Mouse (Mus musculus): ENCODE measurements at regions not wholly inside any gene's neighbourhood (a gene's known extent, or its start where the extent isn't known, plus 50 kb on each side); places are given as distances from the start of the nearest gene placed in this dataset.
"Not testable (repeated sequence)": the region's sequence is repeated elsewhere in the genome, so short reads cannot be mapped to it uniquely, and the experiment has no call there.

- DNase-seq: no peak
Measured at GRCm38 (mm10) chr2:17946047-17946446, 50.7 kb downstream of the H2al2a start.

DNA sequence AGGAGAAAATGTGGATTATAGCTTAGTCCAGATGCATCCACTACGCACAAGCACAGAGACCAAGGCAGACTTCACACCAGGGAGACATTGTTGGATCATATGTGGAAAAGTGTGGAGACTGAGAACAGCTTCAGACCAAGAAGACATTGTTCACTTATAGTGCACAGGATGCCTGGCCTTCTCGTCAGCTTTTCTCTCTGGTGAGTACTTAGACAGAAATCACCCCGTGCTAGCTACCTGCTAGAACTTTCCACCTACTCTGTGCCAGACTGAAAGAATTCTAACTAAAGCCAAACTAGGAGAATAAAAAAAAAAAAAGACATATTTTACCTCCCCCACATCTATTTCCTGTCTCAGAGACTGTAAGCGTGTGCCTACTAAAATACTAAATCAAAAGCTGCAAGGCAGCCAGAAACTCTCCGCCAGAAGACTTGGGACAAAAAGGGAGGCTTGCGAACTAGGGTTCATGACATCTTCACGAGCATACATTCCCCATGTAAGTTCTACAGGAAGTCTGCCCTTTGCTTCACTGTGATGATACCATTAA lies 51.3 kb downstream of the H2al2a start:
- DNase-seq: no peak

DNA sequence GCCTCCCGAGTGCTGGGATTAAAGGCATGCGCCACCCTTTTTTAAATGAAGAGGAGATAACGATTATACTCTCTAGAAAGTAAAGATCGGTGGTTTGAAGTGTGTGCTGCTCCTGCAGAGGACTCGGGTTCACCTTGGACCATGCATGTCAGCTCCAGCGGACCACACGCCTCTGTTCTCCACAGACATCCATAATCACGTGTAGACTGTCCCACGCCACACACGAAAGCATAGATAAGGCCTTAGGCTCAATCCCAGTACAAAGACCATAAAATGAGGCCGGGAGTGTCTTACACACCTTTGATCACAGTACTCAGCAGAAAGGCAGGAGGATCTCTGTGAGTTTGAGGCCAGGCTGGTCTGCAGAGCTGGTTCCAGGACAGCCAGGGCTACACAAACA lies 53.3 kb downstream of the H2al2a start:
- DNase-seq: no peak

- peak; percentile 8 for DNase-seq
Measured at GRCm38 (mm10) chr2:17942528-17943387, 54.0 kb downstream of the H2al2a start.

DNA sequence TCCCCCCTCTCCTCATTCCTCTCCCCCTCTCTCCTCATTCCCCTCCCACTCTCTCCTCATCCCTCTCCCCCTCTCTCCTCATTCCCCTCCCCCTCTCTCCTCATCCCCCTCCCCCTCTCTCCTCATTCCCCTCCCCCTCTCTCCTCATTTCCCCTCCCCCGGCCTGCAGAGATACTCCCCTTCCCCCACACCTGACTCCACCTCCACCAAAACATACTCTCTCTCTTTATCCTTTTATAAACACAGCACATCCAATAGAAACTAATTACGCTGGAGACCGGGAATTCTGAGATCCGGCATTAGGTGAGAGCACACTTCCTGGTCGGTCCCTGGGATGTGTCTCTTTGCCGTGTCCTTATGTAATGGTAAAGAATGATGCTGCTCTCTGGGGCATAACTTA lies 54.8 kb downstream of the H2al2a start:
- DNase-seq: no peak

DNA sequence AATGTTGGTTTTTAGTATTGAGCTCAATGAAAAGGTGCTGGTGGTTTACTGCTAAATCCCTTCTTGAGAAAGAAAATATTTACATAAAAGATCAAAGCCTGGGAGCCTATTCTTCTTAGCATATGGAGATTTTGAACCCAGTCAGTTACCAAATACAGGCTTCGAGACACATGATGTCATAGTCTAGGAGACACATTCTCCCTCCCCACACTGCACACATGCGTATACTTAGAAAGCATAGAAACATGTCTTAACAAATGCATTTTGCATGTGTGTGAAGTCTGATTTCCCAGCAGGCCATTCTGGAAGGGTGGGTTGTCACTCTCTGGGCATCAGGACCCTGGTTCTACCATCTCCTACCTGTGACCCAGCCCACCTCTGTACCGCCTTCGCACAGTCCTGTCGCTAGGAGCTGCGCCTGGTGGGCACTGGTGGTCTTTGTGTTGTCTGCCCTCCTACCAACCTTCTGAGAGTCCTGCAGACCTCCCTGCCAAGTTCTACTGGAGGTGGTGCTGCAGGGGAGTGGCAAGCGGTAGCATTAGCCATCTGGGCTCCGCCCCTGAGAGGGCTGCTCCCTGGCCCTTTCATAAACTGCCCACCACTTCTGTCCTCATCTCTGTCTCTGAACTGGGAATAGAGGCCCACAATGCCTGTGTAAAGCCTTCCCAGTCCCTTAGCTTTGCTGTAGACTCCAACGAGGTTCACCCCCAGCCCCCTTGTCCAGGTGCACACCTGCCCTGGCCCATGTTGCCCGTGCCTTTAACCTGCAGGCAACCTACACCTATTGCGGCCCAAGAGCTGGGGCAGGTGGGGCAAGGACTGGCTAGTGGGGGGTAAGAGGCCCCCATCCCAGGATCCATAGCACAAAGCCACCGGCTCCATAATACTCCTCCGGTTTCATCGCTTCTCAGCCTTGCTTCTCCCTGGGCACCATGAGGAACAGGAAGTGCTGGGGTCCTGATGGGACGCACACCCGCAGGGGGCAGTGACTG lies 56.6 kb downstream of the H2al2a start:
- not testable (repeated sequence) for DNase-seq

DNA sequence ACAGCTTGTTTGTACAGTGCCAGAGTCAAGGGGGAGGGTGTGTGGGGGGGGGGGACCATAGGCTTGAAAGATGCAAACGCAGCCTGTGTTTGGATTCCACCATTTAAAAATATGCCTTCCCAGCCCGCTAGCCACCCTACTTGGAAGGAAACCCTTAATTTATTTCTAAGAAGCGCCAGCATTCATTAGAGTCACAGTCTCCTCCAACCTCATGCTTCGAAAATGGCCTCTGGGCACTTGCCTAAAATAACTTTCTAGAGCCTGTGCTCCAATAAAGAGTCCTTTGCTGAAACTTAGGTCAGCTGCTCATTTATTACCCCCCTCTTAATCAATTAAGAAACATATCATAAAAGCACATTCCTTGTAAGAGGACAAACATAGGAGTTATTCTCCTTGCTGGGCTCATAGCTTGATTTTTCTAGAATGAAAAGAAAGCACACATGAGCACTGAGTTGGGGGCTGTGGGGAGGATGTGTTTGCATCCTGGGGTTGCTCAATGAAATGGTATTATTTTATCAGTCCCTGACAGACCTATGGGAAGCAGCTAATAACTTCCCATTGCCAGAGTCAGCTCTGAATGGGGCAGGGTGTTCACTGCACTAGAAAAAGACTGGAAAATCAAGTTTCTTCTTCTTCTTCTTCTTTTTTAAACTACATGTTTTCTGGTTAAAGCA lies 57.4 kb downstream of the H2al2a start:
- DNase-seq: no peak

DNA sequence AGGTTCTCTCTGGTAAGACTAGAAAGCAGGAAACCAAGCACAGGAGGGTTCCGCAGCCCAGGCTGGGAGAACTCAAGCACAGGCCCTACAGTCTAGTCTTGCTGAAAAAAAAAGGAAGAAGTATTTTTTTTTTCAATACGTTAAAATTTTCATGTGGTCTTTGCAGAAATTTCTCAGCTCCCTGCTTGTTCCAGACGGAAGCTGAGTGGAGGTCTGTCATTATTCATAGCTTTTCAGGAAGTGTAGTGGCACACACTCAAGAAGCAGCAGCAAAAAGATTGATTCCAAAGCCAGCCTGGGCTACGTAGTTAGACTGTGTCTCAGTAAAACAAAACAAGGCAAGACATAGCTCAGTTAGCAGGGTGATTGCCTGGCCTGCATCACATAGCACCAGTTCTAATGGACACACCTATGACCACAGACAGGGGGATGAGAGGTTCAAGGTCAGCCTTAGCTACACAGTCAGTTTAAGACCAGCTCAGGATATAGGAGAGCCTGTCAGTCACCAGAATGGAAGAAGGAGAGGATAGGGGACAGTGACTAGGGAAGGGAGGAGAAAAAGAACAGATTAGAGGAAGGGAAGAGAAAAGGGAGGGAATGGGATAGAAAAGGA lies 60.1 kb downstream of the H2al2a start:
- no peak for DNase-seq

DNA sequence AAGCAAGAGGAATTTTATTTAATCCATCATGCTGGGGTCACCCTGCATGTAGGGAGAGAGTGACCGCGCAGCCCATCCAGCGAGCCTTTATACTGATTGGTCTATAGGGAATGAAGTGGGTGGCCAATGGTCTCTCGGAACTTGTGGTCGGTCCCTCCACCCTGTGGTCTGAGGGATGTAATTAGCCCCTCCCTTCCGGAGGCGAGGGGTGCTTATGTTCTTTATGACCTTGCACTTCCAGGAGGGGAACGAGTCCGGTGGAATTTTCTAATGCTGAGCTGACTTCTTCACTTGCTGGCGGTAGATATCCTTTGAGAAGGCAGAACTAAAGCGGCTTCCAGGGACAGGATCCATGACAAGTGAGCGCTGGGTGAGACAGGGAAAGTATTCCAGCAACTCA lies 60.8 kb downstream of the H2al2a start:
- DNase-seq: no peak

- DNase-seq: no peak
Measured at GRCm38 (mm10) chr2:17935466-17935865, 61.3 kb downstream of the H2al2a start.

- DNase-seq: no peak
Measured at GRCm38 (mm10) chr2:17934610-17935009, 62.1 kb downstream of the H2al2a start.

GRCm38 (mm10) chr2:17932932-17933790 lies 63.6 kb downstream of the H2al2a start:
- DNase-seq: no peak

- DNase-seq: no peak
Measured at GRCm38 (mm10) chr2:17932426-17932931, 64.3 kb downstream of the H2al2a start.

- DNase-seq: peak; percentile 25
Measured at GRCm38 (mm10) chr2:17931881-17932280, 64.9 kb downstream of the H2al2a start.

DNA sequence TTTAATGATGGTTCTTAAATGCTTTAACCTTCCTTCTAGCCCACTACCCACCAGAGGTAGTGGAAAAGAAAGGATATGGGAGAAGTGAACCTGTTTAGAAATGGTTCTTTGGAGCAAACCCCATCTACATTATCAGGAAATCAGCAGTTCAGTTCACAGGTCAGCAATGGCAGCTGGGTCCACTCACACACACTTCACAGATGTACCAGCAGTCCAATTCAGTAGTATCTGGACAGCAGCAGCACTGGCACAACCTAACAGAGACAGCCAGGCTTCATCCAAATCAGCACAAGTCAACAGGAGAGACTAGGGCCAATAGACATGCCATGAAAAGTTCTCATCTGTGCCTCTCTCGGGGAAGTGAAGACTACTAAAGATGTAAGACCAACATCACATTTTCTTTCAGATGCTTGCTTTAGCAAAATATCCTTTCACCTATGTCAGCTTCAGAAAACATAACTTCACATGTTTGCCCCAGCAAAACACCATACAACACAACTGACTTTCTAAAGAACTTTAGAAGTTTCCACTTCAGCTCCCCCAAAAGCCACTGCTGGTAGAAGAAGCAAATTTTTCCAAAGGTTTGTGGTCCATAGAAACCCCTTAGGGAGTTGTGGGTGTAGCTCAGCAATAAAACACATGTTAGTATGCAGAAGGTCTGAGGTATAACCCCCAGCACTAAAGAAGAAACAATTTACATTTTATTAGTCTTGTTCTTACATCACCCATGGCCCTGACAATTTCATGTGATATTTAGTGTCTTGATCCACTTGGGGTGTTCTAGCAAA lies 77.7 kb downstream of the H2al2a start:
- peak; percentile 51 for DNase-seq

DNA sequence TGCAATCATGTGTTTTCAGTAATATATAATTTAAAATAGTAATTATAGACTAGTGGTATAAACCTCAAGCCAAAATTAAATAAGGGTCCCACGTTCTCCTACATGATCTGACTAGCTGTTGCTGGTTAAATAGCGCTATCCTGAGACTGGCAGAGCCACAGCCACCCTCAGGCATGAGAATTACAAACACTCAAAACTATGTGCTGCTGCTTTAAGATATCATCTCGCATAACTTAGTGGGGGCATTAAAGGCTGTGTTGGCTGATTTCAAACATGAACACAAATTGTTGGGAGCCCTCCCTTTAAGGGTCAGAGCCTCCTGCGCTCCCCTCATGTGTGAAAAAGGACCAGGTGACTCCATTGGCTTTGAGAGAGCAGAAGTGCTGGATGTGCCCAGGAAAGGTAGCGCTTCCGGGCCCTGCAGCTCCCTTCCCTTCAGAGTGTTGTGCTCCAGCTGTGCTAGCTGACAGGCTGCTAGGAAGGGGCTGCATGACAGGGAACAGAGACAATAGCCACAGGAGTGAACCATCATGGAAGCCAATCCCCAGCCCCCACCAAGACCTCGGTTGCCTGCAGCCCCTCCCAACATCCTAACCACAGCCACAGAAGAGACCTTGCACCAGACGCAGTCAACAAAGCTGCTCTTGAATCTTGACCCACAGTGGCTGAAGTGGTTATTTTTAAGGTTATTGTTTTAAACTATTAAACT lies 79.4 kb downstream of the H2al2a start:
- no peak for DNase-seq

- DNase-seq: no peak
Measured at GRCm38 (mm10) chr2:17902616-17903015, 94.1 kb downstream of the H2al2a start.

DNA sequence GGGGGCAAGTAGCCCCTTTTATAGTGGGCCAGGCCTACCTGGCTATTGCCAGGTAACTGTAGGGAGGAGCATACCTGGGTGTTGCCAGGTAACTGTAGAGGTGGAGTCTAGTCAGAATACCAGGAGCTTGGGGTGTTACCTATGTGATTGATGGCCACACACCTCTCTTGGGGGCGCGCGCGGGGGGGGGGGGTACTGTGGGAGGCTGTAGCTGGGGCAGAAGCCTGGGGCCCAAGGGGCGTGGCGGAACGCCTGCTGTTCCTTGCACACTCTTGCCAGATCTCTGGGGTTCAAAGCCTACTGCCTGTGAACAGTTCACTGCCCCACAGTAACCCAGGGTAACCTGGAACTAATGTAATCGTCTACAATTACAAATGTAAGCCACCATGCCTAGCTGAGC lies 96.6 kb downstream of the H2al2a start:
- no peak for DNase-seq

DNA sequence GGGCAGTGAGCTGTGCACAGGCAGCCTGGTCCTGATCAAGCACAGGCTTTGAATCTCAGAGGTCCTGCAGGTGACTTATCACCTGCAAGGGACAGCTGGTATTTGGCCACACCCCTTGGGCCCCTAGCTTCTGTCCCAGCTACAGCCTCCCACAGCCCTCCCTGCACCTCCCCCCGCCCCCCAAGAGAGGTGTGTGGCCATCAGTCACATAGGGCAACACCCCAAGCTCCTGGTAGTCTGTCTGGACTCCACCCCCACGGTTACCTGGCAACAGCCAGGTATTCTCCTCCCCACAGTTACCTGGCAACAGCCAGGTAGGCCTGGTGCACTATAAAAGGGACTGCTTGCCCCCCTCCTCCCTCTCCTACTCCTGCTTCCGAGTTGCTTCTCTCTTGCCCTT lies 98.0 kb downstream of the H2al2a start:
- no peak for DNase-seq

DNA sequence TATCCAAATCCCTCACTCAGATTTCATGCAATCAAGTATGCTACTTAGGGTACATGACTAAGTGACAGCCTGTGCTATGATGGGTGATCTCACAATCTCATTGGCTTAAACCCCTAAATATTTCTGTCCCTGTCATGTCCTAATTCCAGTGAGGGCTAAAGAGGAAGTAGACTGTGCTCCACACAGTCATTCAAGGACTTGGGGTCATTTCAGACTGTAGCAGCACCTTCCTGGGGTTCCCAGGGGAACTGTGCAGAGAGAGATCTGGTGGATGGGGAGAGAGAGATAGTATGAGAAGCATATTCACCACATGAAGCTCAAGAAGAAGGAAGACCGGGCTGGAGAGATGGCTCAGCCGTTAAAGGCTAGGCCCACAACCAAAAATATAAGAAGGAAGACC lies 100.7 kb downstream of the H2al2a start:
- no peak for DNase-seq
